Mouse (Mus musculus) layer of hippocampus, adult 9-11 months (tissue): ENCODE data around the gene Cpeb3.
"Not testable (repeated sequence)": the region's sequence is repeated elsewhere in the genome, so short reads cannot be mapped to it uniquely, and the experiment has no call there.

ENCODE experiments used
- DNase-seq: peaks from one replicate; pipeline ENCODE4 v3.0.0; 2022

The Cpeb3 gene

DNA sequence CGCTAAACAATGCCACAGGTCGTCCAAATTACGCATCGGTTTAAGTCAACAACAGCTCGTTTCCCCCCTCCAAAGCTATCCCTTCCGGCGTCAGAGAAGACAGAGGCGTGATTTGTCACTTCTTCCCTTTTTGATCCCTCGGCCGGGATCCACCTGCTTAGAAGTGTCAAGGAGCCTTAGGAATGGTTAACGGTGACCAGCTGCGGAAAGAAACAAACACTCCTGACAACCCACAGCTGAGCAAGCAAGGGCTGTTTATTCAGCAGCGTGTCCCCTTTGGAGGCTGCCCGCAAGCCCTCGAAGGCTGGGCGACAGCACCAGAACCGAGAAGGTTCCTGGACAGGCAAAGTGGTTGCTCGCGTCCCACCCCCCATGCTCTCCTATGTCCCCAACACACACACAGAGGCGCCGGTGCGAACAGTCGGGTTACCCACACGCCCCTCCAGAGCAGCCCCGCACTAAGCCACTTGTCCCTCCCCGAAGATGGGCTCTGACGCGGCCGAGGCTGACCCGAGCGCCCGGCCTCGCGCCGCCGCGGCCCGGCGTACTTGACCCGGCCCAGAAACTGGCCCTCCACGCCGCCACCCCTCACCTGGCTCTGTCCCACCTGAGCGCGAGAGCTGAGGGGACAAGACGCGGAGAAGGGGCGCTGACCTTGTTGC is 1.6 kb downstream of the Cpeb3 start:
- peak; percentile 16 for DNase-seq

DNA sequence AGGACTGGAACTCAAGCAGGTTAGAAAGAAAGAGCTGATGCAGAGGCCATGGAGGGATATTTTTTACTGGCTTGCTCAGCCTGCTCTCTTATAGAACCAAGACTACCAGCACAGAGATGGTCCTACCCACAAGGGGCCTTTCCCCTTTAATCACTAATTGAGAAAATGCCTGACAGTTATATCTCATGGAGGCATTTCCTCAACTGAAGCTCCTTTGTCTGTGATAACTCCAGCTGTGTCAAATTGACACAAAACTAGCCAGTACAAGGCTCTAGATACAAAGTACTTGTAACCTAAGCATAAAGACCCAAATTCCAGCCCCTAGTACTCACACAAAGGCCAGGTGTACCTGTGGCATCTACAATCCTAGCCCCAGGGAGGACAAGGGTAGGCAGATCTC is 3.2 kb downstream of the Cpeb3 start:
- not testable (repeated sequence) for DNase-seq

DNA sequence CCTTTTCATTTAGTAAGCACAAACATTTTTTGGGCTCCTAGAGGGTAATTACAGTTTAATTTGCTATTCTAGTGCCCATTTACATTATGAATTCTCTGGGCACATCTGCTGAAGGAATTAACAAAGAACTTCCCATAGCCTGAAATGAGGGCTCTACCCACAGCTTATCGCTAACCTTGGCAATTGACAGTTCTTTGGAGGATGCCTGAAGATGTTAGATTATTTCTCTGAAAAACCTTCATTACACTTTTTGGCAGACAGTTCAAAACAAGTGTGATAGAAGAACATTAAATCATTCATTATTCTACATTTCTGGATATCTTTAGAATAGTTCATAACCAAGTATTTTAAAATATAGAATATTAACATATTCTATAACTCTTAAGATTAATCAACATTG is 5.0 kb downstream of the Cpeb3 start:
- DNase-seq: no peak

DNA sequence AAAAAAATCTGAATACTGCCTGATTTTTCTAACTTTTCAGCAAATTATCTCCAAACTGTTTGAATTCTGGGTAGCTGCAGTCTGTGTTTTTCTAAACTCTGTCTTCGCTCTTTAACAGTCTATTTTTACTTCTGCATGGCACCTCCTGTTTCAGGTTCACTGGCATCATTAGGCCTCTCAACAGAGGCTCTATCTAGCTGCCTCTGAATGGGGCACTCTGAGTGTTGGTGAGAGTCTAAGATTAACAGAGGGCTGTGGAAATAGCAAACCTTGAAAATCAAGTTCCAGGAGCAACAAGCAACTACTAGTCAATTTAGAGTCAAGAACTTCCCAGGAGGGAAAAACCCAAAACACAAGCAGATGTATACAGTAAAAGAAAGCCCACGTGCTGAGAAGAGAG is 8.5 kb downstream of the Cpeb3 start:
- DNase-seq: no peak

DNA sequence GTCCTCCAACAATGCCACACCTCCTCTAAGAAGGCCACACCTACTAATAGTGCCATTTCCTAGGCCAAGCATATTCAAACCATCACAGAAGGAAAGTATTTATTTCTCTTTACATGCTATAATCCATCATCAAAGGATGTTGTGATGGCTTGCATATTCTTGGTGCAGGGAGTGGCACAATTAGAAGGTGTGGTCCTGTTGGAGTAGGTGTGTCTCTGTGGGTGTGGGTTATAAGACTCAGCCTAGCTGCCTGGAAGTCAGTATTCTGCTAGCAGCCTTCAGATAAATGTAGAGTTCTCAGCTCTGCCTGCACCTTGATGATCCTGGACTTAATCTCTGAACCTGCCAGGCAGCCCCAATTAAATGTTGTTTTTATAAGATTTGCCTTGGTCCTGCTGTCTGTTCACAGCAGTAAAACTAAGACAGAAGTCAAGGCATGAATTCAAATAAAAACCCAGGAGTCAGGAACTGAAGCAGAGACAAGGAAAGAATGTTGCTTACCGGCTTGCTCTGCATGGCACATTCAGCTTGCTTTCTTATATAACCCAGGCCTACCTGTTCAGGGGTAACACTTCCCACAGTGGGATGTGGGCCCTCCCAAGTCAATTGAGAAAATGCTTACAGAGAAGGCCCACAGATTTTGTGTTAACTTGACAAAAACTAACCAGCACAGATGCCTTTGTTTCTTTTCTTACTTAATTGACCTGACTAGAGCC is 10.1 kb downstream of the Cpeb3 start:
- no peak for DNase-seq

DNA sequence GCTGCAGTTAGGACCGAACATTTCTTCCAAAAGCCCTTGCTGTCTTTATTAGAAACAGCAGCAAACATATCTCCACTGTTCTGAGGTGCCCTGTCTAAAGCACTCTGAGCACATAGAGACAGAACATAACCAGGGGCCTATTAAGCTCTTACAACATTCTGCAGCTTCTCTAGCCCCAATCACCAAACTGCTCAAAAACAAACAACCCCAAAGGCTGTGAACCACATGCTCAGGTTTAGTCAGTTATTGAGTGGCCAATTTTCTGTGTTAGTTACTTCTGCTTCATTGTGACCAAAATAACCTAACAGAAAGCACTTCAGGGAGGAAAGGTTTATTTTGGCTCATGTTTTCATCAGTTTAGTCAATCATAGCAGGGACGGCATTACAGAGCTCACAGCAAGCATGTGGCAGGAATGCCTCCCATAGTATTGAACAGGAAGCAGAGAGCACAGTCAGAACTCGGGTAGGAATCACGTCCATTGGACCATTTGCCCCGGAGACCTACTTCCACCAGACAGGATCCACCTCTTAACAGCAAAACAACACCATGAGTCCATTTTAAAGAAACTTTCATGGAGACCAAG is 15.8 kb downstream of the Cpeb3 start:
- DNase-seq: no peak

DNA sequence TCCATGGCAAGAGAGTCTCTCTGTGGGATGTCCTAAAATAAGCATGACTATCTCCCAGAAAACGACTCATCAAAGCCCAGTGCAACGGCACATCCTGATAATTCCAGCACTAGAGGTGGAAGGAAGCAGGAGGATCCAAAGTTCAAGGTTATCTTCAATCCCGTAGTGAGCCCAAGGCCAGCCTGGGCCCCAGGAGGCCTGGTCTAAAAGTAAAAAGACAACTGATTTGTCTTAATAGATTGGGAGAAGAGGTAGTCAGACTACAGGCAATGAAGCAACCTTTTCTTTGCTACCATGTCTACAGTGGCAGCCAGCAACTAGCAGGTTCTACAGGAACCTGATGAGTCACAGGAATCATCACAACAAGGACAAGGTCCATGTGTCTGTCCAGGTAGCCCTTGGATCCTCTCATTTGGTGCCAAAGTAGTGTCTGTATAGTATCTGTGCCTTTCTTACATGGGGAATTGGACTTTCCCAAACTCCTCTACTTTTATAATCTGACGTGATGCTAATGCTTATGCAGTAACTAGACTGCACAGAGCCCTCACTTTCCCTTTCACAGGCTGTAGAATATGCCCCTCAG is 19.9 kb downstream of the Cpeb3 start:
- DNase-seq: no peak

DNA sequence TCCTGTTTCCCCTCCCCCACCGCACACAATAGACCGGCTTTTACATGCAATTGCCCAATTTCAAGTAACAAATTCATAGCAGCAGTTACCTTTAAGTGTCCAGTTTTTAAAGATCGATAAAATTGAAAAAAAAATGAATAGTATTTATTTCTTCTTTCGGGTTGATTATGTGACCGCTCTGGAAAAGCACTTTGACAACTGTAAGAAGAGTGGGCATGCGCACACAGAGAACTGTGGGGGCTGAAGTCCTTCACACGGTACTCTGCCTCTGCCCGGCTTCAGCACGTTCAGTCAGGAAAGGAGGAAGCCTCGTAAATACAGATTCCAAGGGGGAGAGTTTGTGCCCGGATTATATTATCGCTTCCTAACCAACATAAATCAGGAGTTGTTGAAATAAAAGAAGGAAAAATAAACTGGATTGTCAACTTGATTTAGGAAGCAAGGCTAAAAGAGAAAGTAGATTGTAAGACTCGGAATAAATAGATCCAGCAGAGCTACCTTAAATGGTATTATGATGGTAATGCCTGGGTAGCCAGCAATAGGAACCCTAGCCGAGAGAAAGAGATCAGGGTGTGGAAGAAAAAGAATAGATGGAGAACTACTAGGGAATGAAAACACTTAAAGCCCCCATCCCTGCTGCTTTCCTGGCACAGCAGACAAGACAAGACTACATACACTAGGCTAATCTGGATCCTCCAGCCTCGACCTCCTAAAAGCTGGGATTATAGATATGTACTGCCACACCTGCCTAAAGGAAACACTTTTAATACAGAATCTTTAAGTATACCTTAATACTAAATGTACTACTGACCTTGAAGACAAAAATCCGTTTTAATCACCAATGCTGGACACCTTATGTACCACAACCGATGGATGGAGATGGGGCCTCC is 30.3 kb downstream of the Cpeb3 start:
- peak; percentile 59 for DNase-seq

DNA sequence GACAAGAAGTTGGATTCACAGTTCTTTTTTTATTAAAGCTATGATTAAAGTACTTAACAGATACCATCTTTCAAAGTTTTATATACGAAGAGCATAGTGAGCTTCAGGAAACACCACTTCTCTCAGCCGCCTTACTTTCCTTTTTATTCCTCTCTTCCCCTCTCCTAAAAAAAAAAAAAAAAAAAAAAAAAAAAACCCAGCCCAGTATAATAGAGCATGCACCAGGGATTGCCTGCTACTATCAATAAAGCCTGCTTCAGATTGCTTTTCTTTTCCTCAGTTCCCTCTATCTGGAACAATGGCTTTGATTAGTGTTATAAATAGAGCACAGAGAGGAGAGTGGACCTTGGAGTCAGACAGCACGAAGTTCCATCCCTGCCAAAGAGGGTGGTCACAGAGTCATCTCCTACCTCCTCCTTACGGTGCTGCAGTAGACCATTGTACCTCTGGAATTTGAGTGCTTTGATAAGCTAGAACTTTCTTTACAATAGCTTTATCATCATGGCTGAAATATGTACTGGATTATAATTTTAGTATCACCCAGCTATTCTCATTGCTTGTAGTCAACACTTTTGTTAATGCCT is 31.4 kb downstream of the Cpeb3 start:
- DNase-seq: no peak

DNA sequence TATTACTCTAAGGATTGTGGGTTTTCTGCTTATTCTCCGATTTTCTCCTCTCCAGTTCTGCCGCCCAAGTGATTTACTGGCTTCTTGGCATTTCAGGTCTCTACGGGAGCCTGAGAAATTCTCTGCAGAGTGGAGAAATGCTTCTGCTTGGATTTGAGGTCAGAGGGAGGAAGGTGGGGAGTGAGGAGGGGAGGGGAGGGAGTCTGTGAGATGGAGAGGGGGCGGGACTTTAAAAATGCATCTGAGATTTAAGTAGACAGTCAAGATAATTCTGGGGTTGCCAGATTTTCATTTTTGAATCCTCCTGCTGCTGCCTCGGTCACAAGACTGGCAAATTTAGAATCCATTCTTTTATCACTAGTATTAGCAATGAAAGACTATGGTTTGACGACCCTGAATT is 32.5 kb downstream of the Cpeb3 start:
- no peak for DNase-seq

DNA sequence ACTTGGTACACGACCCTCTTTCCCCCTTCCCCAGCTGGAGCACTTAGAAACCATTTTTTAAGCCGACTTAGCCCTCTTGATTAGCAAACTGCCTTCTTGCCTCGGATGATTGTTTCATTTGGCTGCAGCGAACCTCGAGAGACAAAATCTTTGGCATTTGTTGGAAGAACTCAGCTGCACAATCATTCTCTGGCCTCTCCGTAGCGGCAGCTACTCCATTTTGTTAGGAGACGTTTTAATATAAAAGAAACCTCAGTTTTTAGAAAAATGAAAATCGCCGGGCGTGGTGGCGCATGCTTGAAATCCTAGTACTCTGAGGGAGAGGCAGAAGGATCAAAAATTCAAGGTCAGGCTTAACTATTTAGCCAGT is 33.0 kb downstream of the Cpeb3 start:
- peak; percentile 20 for DNase-seq

DNA sequence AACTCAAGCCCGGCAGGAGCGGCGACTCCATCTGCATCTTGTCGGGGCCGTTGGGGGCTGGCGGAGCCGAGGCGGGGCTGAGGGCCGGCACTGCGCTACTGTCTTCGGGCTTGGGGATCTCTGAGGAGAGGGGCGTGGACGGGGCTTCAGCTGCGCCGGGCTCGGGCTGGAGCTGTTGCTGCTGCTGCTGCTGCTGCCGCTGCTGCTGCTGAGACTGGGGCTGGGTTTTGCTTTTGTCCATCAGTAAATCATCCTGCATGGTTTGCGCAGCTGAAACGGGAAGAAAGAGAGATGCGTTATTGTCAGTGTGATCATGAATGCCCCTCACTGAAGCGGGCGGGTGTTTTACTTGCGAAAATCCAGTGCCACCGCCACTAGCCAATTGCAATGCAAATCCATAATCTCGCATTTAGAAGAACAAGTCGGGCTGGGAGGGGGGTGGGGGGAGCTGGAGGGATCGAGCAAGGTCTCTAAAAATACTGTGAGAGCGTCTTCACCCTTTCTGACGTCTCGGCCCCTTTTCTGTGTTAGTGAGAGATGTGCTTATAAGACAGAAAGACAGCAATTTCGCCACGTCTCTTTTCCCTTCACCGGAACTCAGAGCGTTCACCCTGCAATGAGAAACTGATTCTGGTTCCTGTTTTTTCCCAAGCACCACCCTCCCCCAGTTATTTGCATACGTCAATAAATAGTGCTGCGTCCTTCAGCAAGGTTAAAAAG is 33.5 kb downstream of the Cpeb3 start:
- peak; percentile 71 for DNase-seq

DNA sequence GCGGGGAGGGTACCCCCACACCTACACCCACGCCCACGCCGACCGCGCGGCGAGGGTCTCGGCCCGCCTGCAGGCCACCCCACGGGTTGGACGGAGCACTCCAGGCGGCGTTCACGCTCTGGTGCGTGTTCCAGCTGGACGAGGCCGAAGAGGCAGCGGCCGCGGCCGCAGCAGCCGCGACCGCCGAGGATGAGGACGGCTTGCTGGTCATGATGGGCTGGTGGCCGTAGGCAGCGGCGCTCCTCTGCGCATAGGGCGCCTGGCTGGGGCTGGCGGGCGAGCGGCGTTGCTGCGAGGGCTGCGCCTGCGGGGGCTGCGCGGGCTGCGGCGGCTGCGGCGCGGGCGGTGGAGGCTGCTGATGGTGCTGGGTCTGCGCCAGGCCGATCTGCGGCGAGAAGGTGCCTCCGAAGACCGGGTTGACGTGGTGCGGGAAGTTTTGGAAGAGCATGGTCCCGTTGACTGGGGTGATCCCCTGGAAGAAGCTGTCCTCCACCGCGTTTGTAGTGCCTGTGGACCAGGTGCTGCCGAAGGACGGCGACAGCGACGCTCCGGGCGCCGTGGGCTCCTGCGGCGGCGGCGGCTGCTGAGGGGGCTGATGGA is 34.2 kb downstream of the Cpeb3 start:
- peak; percentile 54 for DNase-seq

DNA sequence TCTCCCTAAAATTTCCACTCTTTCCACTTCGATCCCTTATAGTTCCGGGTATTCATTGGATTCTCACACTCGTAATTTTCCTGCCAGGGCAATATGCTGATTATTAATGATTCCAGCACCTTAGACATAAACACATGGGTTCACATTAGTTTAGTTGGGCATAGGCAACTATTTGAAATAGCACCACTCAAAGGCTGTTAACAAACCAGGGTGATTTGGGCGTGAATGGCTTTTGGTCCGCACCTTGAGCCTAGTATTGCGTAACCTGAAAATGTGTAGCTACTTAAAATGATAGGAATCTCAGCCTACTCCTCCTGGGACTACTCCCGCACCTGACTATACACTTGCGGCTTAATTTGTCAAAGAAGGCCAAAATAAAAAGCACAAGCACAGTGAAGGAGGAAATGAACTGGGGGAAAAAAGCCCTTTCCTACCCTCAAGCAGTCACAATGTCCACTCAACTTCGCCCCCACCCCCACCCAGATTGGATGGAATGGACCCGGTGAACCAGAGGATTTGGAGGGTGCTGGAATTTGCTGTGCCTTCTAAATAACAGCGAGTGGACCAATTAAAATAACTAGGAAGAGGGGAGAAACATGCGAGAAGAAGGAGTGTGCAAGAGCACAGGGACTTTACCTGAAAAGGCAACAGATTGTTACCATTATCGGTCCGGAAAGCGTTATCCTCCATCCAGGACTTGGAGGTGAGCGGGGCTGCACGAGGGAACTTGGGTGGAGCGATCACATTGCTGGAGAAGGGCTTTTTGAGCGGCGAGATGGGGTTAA is 34.9 kb downstream of the Cpeb3 start:
- no peak for DNase-seq

DNA sequence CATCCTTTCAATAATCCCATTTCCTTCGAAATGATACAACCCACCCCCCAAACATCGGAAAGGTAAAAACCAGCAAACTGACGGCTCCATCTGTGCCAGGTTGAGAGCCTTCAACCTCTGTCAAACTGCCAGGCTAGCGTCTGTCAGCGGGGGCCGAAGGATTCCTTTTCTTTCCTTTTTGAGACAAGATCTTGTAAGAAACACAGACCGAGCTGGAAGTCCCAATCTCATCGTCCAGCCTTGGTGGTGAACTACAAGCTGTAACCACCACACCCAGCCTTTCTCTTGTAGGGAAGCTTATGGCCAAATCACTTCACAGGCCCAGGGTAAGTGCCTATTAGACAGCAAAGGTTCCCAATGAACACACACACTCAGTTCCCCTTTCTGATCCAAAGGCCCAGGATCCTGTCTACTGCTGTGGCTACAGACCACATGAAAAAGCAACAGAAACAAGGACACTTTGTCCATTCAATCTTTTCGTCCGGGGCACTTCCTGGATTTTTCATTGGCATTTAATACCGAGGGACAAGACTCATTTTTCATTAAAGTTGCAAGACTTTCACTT is 35.8 kb downstream of the Cpeb3 start:
- DNase-seq: no peak

DNA sequence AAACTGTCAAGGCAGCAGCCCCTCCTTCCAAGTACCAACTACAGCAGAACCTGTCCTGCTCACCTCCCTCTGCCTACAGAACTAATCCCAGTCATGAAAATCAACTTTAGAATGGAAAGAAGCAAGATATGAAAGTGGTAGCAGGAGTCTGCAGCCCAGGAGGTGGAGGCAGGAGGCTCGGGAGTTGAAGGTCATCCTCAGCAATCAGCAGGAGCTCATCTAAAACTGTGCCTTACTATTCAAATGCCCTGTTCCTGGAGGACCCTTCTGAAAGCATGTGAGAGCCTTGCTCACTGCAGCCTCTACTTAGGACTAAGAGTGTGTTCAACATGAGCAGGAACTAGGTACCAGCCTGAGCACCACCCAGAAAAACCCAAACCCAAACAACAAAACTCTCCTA is 36.3 kb downstream of the Cpeb3 start:
- DNase-seq: no peak

DNA sequence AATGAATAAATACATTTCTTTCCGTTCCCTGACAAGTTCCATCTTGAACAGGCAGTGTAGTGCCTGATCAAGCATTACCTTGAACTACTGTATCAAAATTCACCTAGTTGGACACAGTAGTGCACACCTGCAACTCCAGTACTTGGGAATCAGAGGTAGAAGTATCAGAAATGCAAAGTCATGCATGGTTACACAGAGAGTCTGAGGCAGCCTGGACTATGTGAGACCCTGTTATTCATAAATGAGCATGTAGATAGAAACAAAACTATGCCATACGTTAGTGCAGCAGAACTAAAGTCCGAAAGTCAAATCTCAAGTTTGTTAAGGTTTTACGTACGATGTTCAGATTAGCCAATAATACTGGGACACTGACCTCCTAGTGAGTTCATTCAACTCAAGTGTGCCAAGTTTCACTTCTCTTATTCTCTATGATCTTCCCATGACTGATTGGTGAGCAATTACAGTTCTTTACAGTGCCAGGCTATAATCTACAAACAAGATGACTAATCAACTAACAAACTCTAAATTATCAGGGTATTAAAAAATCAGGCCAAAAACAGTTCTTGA is 51.5 kb downstream of the Cpeb3 start:
- no peak for DNase-seq

DNA sequence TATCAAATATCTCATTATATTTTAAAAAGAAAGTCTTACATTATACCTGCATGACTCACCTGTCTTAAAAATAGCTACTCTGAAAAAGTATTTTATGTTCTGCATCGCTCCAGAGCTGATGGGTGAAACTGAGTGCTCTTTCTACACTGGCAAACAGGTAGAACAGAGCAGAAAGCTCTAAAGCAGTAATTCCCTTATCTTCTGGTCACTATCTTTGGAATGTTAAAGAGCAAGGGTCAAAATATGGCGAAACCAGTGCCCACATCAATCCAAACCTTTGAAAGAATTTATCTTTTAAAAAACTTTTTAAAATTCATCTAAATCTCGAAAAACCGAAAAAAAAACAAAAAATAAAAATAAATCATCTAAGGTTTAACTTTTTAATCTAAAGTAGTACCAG is 52.4 kb downstream of the Cpeb3 start:
- DNase-seq: no peak

DNA sequence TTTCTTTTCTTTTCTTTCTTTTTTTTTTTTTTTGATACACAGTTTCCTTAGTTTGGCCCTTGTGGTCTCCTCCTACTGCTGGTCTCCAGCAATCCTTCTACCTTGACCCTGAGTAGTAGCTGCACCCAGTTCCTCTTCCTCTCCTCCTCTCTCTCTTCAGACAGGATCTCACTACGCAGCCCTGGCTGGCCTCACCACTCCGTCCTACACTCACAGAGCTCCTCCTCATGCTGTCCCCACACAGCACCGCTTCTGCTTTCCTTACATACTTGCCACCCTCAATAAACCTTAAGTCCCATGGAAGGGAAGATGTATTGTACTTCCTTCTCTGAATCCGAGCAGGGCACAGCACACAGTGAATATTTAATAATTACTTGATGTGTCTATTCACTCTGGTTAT is 61.3 kb downstream of the Cpeb3 start:
- no peak for DNase-seq

DNA sequence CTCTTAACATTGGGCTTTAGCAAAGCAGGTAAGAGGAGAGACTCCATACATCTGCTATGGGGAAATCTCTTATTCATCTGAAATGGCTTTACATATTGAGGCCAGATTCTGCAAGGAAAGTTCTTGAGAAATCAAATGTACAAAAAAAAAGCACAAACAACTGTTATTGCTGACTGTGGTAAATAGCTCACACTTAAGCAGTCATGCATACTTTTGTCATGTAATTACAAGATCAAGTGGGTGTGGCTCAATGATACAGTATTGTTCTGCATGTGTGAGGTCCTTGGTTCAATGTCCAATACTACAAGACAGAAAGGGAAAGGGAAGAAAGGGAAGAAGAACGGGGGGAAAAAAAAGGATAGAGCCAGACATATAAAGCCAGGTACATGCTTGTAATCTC is 62.6 kb downstream of the Cpeb3 start:
- DNase-seq: no peak
